Mouse (Mus musculus) gonadal fat pad, adult 2 months (tissue): ENCODE measurements around the gene Fgr. TPM values are rescaled to one million over a fixed set of nuclear protein-coding genes. Genes with fewer than 3 reads are reported as not detected.

Experiments used
- DNase-seq: peaks from one replicate; pipeline ENCODE4 v3.0.0-alpha.2; 2012; ENCODE audit warnings: low read depth
- polyA plus RNA-seq: library from polyadenylated mRNA; depleted of rRNA; stranded (reverse); fragments of >200 nt; gene quantifications from 2 replicates; pipeline ENCODE4 v1.2.3, GENCODE M21; 2012

Gene Fgr
- polyA plus RNA-seq, 1 experiment = 3.3 TPM

DNA sequence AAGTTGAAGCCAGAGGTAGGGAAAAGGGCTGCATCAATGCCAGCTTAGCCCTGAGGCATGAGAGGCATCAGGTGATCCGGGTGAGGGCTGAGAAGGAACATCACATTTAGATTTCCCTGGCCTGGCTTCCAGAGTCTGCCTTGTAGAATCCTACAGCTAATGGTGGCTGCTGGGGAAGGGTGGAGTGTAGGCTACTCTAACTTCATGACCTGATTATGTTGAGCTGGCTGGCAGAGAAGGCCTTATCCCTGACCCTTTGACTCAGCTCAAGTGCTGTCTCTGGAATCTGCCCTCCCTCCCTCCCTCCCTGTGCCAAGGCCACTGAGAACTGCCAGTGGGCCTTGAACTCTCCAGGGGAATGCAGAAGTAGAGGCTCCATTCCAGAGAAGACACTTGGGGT is 61.6 kb downstream of the Fgr start:
- no peak for DNase-seq

DNA sequence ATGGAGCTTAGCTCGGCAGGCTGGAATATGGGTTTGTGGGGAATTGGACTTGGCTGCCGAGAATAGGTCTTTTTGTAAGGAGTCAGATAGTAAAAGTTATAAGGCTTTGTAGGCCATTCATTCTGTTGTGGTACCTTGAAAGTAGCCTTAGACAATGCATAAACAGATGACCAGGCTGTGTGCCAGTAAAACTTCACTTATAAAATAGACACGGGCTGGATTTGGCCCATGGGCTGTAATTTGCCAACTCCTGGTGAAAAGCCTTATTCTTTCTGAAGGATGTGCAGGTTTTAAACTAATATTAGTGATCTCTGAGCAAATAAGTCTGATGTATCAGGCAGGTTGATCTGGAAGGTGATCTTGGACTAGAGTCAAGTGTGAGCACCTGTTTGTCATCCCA is 62.1 kb downstream of the Fgr start:
- DNase-seq = no peak

DNA sequence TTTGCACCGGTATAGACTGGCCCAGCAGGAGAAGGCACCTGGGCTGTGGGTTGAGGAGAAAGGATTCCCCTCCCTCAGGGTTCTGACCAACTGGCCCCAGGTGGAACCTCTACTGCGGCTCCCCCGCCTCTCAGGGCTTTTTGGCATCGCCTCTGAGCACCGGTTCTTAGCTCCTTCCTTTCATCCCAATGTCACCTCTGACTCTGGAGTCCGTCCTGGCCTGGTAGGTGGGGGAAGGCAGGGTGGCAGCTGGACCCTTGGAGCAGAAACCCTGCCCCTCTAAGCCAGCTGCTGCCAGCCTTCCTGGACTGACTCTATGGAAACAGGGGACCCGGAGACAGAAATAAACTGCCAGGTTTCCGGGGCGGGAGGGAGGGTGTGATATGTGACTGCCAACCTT is 63.4 kb downstream of the Fgr start:
- no peak for DNase-seq

DNA sequence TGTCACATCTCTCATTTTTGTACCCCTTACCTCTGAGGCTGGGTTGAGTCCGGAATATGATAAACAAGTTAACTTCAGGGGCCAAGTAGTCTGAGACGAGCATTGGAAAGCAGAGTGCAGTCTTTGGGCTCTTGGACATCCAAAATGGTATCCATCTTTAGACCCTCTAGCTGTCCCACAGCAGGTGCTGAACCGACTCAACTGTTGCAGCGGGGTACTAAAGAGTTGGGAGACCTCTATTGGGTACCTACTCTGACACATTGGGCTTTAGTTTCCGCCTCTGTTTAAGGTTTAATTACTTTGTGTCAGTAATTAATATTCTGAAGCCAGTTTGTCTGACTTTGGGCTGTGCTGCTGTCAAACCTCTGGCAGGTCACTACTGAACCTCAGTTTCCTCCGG is 63.9 kb downstream of the Fgr start:
- DNase-seq = no peak

DNA sequence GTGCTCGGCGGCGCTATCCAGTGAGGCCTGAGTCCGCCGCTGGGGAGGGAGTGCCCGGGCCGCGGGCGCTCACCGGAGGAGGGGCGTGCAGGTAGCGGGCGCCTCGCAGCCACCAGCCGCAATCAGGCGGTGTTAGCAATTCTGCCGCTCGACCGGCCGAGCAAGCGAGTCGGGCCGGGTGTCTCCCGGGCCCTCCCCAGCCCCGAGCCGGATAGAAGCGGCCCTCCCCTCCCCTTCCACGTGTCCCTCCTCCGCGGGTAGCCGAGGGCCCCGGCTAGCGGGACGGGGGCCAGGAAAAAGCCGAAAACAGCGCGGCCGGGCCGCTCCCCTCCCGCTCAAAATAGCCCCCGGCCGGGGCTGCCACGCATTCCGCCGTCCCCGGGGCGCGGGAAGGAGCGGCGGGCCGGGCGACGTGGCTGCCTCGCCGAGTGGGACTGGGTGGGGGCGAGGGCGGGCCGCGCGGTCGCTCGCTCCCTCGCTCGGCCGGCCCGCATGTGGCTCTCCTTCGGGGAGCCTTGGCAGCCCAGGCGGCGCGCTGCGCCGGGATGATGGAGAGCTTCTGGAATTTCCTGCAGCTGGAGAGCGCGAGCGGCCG is 64.7 kb downstream of the Fgr start:
- DNase-seq = no peak

DNA sequence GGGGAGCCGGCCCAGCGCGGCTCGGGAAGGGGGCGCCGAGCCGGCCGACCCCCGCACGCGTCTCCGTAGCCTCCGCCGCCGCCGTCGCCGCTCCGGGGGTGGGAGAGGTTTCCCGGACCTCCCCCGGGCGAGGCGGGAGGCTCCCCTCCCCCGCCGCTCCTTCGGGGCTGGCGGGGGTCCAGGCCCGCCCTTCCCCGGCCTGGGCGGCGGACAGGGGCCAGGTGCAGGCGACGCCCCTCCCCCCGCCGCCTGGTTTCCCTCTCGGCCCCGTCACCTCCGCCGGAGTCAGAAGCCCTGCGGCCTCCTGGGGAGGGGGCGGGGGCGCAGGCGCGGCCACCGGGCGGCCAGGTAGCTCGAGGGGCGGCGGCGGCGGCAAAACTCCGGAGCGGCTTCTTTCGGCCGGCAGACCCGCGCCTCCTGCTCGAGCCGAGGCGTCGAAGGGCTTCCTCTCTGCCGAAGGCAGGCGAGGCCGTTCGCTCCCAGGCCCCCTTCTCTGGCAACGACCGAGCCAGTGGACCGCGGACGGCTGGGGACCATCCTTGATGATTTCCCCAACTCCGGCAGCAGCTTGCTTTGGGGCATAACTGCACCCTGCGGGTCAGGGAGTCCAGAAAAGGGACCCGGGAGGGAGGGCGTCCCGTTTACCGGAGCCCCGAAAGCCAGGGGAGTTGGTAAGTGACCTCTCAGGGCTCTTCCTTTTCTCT is 65.4 kb downstream of the Fgr start:
- no peak for DNase-seq

DNA sequence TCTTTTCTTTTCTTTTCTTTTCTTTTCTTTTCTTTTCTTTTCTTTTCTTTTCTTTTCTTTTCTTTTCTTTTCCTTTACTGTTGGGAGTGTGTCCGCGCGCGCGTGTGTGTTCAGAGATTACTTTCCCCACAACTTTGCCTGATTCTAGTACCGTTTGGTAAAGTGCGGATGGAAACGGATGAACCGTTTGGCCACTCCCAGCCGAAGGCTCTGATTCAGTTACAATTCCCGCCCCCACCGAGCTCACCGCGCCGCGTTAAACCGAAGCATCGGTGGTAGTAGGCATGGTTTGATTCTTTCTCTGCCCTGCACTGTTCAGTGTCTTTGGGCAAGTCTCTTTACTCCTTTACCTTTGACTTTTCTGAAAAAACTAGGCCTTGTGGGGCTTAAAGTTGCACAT is 65.9 kb downstream of the Fgr start:
- DNase-seq = no peak

DNA sequence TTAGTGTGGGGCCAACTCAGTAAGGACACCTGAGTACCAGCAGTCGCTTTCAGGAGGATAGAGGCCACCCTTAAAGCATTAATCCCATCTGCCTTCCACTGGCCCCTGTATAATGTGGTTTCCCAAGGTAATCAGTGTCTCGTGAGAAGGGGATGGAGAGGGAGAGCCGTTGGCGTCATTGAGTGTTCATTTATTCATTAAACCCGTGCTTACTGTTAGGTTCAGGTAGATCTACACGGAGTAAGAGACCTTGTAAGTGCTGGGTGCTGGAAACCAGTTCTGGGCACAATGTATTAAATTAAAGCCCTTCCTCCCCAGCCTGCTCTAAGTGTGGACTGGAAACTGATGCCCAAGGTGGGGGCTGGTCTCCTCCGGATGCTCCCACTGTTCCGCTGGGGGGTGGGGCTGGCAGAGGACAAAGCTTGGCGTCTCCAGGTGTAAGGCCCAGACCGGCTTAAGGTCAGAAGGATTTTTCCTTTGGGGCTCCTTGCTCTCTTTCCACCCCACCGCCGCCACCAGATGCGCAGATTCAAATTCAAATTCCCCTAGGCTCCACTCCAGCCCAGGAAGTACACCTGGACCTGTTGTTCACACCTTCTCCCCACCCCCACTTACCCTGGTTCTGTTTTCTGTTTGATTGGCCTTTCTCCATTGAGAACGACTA is 66.5 kb downstream of the Fgr start:
- DNase-seq = no peak

DNA sequence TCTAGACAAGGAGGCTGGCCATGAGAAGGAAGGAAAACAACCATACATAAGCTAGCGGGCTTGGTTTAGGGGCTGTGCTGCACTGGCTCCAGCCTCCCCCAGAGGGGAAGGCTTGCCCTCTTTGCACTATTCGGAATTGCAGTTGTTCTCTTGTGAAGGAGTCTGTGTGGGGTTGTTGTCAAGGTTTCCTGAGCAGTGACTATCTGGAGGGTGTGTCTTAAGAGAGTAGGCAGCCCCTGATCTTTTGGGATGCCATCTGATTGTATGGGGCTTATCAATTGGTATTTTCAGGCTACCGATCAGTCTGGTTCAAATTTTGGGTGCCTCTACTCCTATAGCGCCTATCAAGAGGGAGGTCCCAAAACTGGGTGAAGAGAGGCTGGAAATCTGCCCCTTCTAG is 68.3 kb downstream of the Fgr start:
- no peak for DNase-seq

DNA sequence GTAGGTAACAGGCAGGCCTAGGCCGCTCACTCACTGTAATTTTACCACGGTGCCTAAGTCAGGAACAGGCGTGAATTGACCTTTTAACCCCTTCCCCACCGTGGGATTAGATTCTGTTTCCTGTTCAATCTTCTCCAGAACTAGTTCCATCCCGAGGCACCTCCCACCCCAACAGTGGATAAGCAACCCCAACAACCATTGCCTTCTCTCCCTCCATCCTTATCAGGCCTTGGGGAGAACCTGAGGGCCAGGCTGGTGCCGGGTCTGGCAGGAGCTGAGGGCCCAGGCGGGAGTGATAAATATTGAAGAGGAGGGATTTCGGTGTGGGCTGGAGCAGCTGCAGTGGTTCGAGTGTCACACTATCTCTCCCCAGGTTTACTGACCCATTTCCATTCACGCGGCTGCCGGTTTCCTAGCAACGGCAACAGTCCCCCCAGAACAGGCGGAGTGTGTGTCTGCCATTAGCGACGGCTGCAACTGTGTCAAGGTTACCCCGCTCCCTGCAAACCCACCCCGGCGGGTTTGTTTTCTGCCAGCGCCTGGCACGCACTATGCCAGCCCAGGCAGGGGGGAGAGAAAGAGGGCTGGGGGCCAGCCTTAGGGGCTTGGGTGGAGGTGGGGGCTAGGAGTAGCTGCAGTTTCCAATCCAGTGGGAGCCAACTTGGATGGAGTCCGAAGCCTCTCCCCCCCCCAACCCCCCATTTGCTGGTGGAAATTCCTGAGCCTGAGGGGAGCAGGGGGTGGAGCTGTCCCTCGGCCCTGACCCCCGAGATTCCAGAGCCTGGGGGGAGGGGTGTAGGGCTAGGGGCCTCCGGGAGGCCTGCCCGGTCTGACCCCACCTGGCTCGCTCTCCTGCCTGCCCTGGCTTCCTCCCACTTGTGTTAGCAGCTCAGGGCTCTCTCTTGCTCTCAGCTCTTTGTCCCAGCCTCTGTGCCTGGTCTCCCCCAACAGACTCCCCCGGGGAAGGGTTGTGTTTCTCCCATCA is 69.0 kb downstream of the Fgr start:
- DNase-seq = no peak

DNA sequence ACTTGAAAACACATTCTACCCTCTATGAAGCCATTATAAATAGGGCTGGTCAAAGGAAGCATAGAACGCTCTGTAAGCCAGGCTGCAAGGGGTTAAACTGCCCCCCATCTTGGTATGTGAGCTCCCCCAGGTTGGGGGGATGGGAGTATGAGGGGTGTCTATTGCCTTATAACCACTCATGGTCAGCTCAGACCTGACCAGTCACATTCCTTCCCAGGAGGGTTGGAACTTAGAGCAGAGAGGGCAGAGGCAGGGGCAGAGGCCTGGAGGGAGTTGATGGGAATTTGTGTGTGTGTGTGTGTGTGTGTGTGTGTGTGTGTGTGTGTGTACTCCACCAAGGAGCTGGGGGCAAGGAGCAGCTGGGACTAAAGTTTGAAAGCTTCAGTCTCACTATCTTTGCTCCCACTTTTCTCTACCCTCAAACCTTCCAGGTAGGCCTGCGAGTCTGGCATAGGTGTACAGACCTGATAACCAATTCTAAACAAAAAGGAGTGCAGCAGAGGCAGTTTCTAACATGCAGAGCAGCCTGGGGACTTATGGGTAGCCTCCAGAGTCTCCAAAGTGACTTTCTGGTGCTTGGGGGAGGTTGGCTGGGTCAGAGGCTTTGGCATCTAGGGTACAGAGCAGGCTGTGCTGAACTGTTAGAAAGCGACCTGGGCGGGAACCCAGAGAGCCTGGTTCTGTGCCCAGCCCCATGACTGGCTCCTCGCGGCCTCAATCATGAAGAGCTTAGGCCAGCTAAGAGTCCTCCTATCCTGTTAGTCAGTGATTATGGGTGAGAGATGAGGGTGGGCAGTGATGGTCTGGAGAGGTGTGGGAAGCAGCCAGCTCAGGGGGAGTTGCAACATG is 70.1 kb downstream of the Fgr start:
- DNase-seq = no peak

DNA sequence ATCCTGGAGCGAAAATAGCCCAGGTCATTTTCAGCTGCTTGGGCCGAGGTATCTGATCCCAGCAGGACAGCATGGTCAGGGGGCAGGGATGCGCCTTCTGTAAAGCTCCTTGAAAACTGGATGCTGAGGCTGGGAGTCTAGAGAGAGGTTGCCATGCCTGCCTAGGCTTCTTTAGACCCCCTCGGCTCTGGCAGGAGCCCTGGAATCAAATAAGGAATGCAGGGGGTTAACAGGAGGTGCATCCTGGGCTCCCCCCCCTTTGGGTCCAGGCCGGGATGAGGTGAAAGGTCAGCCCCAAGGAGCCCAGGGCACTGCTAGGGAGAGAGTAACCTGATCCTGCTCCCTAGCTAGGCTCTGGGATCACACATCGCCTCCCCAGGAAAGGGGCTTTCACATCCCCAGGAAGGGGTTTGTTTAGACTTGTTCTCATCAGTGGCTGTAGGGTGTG is 70.8 kb downstream of the Fgr start:
- no peak for DNase-seq

DNA sequence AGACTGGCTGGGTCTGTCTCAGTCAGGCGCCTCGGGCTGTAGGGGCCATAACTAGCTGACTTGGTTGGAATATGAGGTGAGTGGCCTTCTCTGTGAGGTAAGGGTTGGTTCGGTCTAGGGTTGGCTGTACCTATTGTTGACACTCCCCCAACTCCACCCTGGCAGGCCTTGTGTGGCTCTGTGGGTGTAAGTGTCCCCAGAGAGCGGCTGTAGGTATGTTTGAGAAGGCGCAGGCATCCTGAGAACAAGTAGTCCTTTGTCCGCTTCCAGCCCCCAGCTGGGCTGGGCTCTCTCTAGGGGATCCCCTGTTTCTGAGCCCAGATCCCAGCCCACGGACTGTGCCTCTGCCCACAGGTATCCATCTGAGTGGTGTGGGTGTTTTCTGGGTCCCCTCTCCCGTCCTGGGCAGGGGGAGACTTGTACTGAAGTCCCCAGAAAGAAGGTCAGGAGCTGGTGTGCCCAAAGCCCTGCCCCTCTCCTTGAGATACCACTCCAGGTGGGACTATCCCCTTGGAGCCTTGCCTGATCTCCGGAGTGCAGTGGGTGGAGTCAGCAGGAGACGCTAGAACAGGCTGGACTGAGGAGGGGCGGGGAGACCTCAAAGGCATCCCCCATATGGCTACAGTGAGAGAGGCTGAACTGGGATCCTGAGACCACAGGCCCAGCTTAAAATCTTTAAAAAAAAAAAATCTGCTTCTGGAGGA is 72.0 kb downstream of the Fgr start:
- no peak for DNase-seq

DNA sequence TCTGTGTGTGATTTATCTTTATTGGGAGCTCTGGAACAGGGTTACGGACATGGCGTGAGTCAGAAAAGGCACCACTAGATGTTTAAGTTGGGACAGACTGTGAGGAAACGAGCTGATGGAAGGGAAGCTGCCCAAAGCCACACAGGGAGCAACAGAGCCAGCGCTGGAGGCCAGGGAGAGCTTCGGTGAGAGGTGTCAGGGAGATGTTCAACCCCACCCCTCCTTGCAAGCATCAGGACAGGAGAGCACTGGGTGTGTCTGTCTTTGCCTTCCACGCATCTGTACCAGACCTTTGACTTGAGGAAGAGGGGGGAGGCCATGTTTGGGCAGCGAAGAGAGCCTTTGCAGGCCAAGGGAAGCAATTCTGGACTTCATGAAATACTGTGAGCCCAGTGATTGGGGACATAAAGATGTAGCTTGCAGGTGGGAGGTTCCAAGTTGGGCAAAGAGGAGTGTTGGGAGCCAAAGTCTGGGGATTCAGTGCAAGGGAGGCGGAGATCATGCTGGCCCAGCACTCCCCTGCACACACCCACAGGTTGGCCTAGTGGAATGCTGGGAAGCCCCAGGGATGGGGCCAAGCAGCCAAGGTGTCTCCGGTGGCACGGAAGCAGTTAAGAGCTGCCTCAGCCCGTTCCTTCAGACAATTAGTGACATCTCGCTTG is 72.9 kb downstream of the Fgr start:
- no peak for DNase-seq

DNA sequence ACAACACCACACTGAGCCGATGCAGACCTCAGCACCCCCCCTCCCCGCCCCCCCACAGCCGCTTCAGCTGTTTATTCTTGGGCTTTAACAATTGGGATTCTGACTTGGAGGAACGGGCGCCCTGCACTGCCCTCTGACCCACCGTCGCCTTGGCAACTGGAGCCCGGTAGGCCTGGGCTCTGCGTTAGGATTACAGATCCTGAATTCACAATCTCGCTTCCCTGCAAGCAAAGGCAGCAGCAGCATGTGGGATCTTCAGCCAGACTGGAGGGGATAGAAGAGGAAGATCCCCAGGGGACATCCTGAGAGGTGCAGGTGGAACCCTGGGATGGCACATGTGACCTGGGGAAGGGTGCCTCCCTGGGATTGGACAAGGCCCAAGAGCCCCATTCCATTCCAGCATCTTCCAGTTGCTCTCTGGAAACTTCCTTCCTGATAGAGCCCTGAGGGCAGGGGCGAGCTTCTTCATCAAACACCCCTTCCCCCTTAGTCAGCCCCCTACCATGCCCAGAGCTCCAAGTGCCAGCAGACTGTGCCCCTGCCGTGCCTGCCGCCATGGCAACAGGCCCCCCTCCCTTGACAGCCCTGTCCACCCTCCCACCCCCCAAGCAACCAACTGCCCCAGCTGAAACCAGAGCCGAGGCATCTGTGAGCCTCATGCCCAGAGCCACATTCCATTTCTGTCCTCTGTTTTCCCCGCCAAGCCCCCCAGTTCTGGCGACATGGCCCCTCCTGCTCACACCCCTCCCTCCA is 73.6 kb downstream of the Fgr start:
- no peak for DNase-seq

DNA sequence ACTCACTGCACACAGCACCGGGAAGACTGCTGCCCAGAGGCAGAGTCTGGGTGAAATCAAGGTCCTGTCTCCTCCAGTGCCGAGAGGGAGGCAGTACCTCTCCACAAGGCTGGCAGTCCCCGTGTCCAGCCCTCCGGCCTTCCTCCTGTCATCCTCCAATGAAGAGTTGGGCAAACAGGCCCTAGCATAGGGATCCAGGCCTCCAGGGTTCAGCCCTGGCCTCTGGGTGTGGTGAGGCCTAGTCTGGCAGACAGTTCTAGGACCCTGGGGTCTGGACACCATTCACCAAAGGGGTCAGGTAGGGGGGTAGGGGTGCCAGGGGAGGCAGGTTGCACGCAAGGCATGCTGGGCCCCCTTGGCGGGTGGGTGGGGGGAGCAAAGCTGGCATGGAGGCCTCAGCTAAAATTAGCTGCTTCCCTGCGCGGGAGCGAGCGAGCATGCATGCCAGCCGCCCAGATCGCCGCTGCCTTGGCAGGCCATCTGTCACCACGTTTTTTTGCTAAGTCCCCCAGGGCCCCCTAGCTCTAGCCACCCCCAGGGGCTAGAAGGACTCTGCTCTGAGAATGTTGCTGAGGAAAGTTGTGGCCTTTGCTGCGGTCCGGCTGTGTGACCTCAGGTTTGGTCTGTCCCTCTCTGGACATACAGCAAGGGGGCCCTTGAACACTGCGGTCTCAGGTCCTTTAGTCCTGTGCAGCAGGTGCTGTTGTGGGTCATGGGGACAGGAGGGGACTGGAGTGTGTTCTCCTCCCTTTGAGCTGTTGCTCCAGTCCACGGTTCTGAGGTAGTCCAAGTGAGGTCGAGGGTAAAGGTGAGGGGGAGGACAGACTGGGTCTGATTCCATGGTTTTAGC is 75.4 kb downstream of the Fgr start:
- no peak for DNase-seq

DNA sequence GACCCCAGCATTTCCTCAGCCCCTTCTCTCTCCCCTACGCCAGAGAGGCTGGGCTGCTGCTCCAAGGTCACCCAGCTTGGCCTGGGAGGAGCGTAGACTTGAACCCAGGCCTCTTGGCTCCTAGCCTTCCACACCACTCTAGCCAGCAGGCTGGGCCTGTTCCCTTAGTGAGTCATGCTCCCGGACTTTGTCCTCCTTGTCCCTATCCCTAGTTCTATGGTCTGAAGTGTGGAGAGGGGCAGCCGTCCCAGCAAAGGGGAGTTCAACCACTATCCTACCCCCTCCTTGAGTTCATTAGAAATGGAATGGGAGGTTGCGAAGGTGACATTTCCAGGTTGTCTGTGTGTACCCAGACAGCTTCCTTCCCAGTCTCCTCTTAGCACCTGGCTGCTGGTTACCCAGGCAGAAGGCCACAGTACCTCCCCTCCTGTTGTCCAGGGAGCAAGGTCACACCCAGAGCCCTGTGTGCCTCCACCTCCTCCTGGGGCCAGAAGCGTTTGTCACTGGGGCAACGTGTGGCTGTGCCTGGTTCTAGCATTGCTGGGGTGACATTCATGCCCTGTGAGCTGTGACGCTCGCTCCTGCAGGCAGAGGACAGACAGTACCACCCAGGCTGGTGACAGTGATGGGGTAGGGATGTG is 76.4 kb downstream of the Fgr start:
- no peak for DNase-seq
